Mouse (Mus musculus) T-cell, adult 2 months (primary cell): ENCODE data around the gene Zfp641.

ENCODE experiments used
- DNase-seq: peaks from one replicate; pipeline ENCODE4 v3.0.0; 2022; ENCODE audit warnings: low spot score

Zfp641 gene

GRCm38 (mm10) chr15:98295628-98296551 lies at the start of gene Zfp641:
Zfp641 (minus strand) TSS chr15:98296161.
- DNase-seq, result no peak

- DNase-seq, result no peak
Observed at GRCm38 (mm10) chr15:98340887-98341286, 44.9 kb upstream of the Zfp641 start, which contains the start of gene Olfr284. Olfr284 (minus strand) TSS chr15:98340987.

- DNase-seq, result no peak
Observed at GRCm38 (mm10) chr15:98317177-98317724, 21.3 kb upstream of the Zfp641 start, which contains the start of gene Olfr285. Olfr285 (minus strand) TSS chr15:98317353.

- no peak for DNase-seq
Observed at GRCm38 (mm10) chr15:98315703-98316102, 19.7 kb upstream of the Zfp641 start.

GRCm38 (mm10) chr15:98293651-98294050 lies 2.3 kb downstream of the Zfp641 start:
- DNase-seq, result no peak

GRCm38 (mm10) chr15:98288566-98288965 lies 7.4 kb downstream of the Zfp641 start:
- no peak for DNase-seq

GRCm38 (mm10) chr15:98286418-98286817 lies 9.5 kb downstream of the Zfp641 start:
- no peak for DNase-seq

GRCm38 (mm10) chr15:98257776-98258175 lies 38.2 kb downstream of the Zfp641 start:
- DNase-seq, result no peak

GRCm38 (mm10) chr15:98257193-98257592 lies 38.8 kb downstream of the Zfp641 start, which contains the start of gene H1fnt:
H1fnt (minus strand) TSS chr15:98257293.
- DNase-seq, result no peak

- DNase-seq, result no peak
Observed at GRCm38 (mm10) chr15:98256271-98256670, 39.7 kb downstream of the Zfp641 start.
